Mouse (Mus musculus) neural tube, embryonic 11.5 days (tissue): ENCODE measurements around the gene Apoc4. TPM values are rescaled to one million over a fixed set of nuclear protein-coding genes. Genes with fewer than 3 reads are reported as not detected.

Experiments
- ATAC-seq: fragments of 200-750 bp; cut with Nextera tagmentation; 2 replicates; pipeline ENCODE4 v1.8.0; 2017; ENCODE audit warnings: moderate number of reproducible peaks, mild to moderate bottlenecking, moderate TSS enrichment, moderate library complexity; ENCODE audit not compliant: insufficient read depth, low FRiP score, low TSS enrichment
- DNase-seq: peaks from one replicate; pipeline ENCODE4 v3.0.0-alpha.2; 2015; ENCODE audit warnings: low spot score
- H3K27ac ChIP-seq: fragments of 300-500 bp; sonication (generic); 2 replicates; pipeline ENCODE4 v1.5.1; 2014; ENCODE audit warnings: low read depth, mild to moderate bottlenecking, low read length
- H3K27me3 ChIP-seq: fragments of 300-500 bp; sonication (generic); 2 replicates; pipeline ENCODE4 v1.6.1; 2014; ENCODE audit warnings: mild to moderate bottlenecking, low read length, mixed read lengths; ENCODE audit not compliant: control insufficient read depth, insufficient read depth
- H3K36me3 ChIP-seq: fragments of 300-500 bp; sonication (generic); 2 replicates; pipeline ENCODE4 v1.6.1; 2014; ENCODE audit warnings: mild to moderate bottlenecking, low read length, moderate library complexity, mixed read lengths; ENCODE audit not compliant: control insufficient read depth, insufficient read depth
- H3K4me1 ChIP-seq: fragments of 300-500 bp; sonication (generic); 2 replicates; pipeline ENCODE4 v1.6.1; 2014; ENCODE audit warnings: low read length, mixed read lengths; ENCODE audit not compliant: control insufficient read depth, insufficient read depth
- H3K4me2 ChIP-seq: fragments of 300-500 bp; sonication (generic); 2 replicates; pipeline ENCODE4 v1.6.1; 2014; ENCODE audit warnings: low read depth, mild to moderate bottlenecking, moderate library complexity
- H3K4me3 ChIP-seq: fragments of 300-500 bp; sonication (generic); 2 replicates; pipeline ENCODE4 v1.5.1; 2014; ENCODE audit warnings: low read depth, low read length
- H3K9ac ChIP-seq: fragments of 300-500 bp; sonication (generic); 2 replicates; pipeline ENCODE4 v1.6.1; 2014; ENCODE audit warnings: mild to moderate bottlenecking, low read length
- H3K9me3 ChIP-seq: fragments of 300-500 bp; sonication (generic); 2 replicates; pipeline ENCODE4 v1.6.1; 2016; ENCODE audit warnings: low read length; ENCODE audit not compliant: control insufficient read depth
- WGBS: fragments of 180-500 bp; shearing (Covaris S2); extraction: QIAGEN DNeasy Blood & Tissue Kit; methylation state at CpG from one replicate; pipeline ENCODE4 v1.1.7; 2014; 5-methylcytosine and 5-hydroxymethylcytosine counted together
- polyA plus RNA-seq: library from polyadenylated mRNA; unstranded; fragments of >200 nt; fragmentation: Nextera tagmentation; extraction: Ambion mirVana; gene quantifications from 2 replicates; pipeline ENCODE4 v1.2.1, GENCODE M21; 2014

Gene Apoc4
- polyA plus RNA-seq, 1 experiment from 2014 or later = not detected

- Histone ChIP-seq H3K4me2 (peak within 1 kb of the TSS; percentile 73), H3K27ac (peak within 1 kb of the TSS; percentile 88), H3K9me3 (no peaks in the 10 kb centered on the region), H3K4me1 (peaks cover 13% of the 10 kb centered on the region), H3K36me3 (no peaks in the 10 kb centered on the region), H3K9ac (peak within 1 kb of the TSS; percentile 97), H3K27me3 (no peaks in the 10 kb centered on the region), H3K4me3 (peak within 1 kb of the TSS; percentile 99)
- WGBS = under 1% methylated on average over 63 of the region's 63 CpGs
- peak; percentile 88 for ATAC-seq
- DNase-seq = peak; percentile 96
Measured at GRCm38 (mm10) chr7:19664955-19665841, 16.1 kb downstream of the Apoc4 start, which contains the start of gene Clptm1. Clptm1 (minus strand) TSS chr7:19665033.

DNA sequence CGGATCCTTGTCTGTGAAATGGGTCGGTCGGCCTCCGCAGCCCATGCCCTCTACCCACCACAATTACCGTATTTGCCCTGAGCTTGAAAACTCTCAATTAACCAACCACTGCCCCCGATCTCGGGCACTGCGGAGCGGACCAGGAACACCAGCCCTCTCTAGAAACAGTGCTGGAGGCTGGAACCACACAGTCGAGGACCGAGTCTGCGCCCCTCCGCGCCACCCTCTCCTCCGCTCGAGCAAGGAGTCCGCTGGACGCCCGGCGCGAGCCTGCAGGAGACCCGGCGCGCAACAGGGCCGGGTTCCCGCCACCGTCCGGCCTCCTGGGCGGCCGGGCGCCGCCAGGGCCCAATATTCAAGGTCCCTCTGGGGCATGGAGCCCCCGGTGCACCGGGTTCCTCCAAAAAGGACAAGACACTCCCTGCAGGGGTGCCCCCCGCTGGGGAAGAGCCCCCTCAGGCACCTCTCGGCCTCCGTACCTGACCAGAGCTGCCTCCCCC lies 16.8 kb downstream of the Apoc4 start:
- Histone ChIP-seq H3K4me3 (peak overlapping the region; percentile 99), H3K27me3 (no peaks in the 10 kb centered on the region), H3K9ac (peak overlapping the region; percentile 97), H3K36me3 (no peaks in the 10 kb centered on the region), H3K4me2 (peak overlapping the region; percentile 62), H3K9me3 (no peaks in the 10 kb centered on the region), H3K27ac (peak overlapping the region; percentile 46; the same call in 1 of the 2 replicates), H3K4me1 (peaks cover 13% of the 10 kb centered on the region)
- WGBS = under 1% methylated on average over 37 of the region's 37 CpGs
- peak; percentile 60; the same call in 1 of the 2 replicates for ATAC-seq
- DNase-seq = peak; percentile 14

DNA sequence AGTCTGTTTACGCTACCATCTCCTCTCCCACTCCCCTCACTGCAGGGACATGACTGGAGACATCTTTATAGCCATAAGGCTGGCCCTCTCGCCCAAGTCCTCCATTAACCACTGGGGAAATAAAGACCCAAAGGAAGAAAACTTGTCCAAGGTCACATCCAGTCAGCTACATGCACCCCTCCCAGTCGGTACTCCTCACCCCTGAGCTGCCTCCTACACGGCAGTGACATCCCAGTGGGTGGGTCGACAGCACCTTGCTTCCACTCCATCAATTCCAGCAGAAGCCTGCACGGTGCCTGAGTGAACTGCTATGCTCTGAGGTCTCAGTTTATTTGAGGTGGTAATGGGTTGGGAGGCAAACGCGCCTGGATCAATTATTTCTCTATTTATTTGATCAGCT lies 17.3 kb downstream of the Apoc4 start:
- DNase-seq (no peak), ATAC-seq (no peak)
- H3K36me3 ChIP-seq = no peaks in the 10 kb centered on the region
- H3K9me3 ChIP-seq = no peaks in the 10 kb centered on the region
- H3K4me3 ChIP-seq = peak overlapping the region; percentile 99
- H3K9ac ChIP-seq = peak overlapping the region; percentile 97
- peaks cover 13% of the 10 kb centered on the region for H3K4me1 ChIP-seq
- peak overlapping the region; percentile 62 for H3K4me2 ChIP-seq
- H3K27ac ChIP-seq = no peak overlapping the region
- H3K27me3 ChIP-seq = no peaks in the 10 kb centered on the region
- WGBS = 14% methylated on average over 8 of the region's 8 CpGs

GRCm38 (mm10) chr7:19652614-19653013 lies 28.7 kb downstream of the Apoc4 start:
- Histone ChIP-seq H3K9me3 (no peaks in the 10 kb centered on the region), H3K36me3 (peaks cover 15% of the 10 kb centered on the region), H3K27me3 (no peaks in the 10 kb centered on the region), H3K4me1 (no peaks in the 10 kb centered on the region), H3K9ac (no peak overlapping the region), H3K27ac (no peak overlapping the region), H3K4me3 (no peak overlapping the region), H3K4me2 (no peak overlapping the region)
- DNase-seq (no peak), ATAC-seq (no peak)
- 97% methylated on average over 2 of the region's 2 CpGs for WGBS

DNA sequence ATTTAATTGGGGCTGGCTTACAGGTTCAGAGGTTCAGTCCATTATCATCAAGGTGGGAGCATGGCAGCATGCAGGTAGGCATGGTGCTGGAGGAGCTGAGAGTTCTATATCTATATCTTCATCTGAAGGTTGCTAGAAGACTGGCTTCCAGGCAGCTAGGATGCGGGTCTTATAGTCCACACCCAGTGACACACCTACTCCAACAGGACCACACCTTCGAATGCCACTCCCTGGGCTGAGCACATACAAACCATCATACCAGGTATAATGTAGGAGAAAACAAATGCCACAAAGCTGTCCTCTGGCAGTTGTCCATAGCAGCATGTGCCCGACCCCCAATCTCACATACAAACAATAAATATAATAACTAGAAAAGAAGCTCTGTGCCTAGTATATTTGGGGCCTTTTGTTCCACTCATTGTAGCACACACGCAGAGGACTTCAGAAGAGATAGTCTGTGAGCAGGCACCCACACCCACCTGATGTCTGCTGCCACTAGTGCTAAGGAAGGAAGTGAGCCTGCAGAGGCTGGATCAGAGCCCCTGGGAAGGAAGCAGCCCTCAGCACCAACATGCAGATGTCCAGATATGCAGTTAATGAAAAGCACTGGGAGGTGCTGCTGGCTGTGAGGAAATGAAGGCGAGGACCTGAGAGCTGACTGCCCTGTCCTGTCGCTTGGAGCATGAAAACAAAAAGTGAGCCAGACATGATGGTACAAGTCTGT lies 30.1 kb downstream of the Apoc4 start:
- no peaks in the 10 kb centered on the region for H3K27me3 ChIP-seq
- H3K9ac ChIP-seq = no peak overlapping the region
- no peak overlapping the region for H3K4me3 ChIP-seq
- H3K4me2 ChIP-seq = no peak overlapping the region
- H3K36me3 ChIP-seq = peaks cover 17% of the 10 kb centered on the region
- 92% methylated on average over 6 of the region's 6 CpGs for WGBS
- H3K9me3 ChIP-seq = no peaks in the 10 kb centered on the region
- H3K27ac ChIP-seq = no peak overlapping the region
- DNase-seq (no peak), ATAC-seq (no peak)
- no peaks in the 10 kb centered on the region for H3K4me1 ChIP-seq

- WGBS = 97% methylated on average over 4 of the region's 4 CpGs
- H3K4me1 ChIP-seq = no peaks in the 10 kb centered on the region
- no peaks in the 10 kb centered on the region for H3K27me3 ChIP-seq
- no peak for ATAC-seq
- no peak overlapping the region for H3K4me2 ChIP-seq
- H3K9me3 ChIP-seq = no peaks in the 10 kb centered on the region
- H3K4me3 ChIP-seq = no peak overlapping the region
- peaks cover 37% of the 10 kb centered on the region for H3K36me3 ChIP-seq
- DNase-seq = no peak
- H3K9ac ChIP-seq = no peak overlapping the region
- no peak overlapping the region for H3K27ac ChIP-seq
Measured at GRCm38 (mm10) chr7:19641223-19641622, 40.1 kb downstream of the Apoc4 start.

DNA sequence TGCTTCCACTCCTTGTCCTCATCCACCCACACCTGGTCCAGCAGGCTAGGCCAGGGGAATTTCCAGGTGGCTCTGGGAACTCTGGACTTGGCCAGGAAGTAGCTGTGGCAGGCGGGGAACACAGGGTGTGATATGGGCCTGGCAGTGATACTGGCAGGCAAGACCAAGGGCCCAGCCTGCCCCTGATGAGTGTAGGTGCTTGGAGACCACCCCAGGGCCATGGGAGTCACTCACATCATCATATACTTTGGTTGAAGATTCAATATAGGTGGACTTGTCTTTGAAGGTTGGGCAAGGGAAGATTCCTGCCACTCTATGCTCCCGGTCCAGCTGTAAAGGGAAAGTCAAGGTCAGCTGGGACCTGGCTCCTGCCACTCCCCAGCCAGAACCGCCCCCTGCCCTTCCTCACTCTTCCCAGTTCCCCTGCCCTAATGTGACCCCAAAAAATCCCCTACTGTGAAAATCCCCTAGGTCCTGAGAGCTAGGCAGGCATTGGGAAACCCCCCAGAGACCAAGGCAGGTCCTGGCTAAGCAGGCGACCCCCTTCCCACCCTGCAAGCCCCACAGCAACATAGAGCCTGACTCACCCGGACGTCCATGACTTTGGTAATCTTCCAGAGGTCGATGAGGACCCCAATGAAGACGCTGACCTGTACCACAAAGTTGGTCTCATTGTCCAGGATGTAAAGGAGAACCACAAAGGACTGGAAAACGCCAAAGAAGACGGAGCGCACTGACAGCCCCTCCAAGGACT lies 46.0 kb downstream of the Apoc4 start:
- 87% methylated on average over 11 of the region's 11 CpGs for WGBS
- no peak overlapping the region for H3K4me2 ChIP-seq

DNA sequence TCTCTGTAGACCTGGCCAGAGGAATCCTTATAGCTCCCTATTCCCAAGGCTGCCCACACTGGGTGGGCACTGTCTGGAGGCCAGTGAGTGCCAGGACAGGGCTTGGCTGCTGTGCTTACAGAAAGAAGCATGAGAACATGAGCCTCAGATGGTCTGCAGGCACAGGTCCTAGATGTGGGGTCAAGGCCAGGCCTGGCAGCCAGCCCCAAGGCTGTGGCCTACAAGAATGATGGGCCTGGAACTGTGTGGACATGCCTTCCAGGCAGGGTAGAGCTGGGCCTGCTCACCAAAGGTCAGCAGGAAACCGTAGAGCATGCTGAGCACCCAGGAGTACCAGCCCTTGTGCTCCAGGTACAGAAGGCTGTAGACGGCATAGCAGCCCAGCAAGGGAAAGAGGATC lies 46.7 kb downstream of the Apoc4 start:
- Histone ChIP-seq H3K4me3 (no peak overlapping the region), H3K36me3 (peaks cover 28% of the 10 kb centered on the region), H3K9ac (no peak overlapping the region), H3K27ac (no peak overlapping the region), H3K9me3 (no peaks in the 10 kb centered on the region), H3K27me3 (no peaks in the 10 kb centered on the region), H3K4me2 (no peak overlapping the region), H3K4me1 (no peaks in the 10 kb centered on the region)
- DNase-seq = no peak
- no peak for ATAC-seq
- WGBS = 97% methylated on average over 2 of the region's 2 CpGs

More for the DNA sequence above, 46.0 kb downstream of the Apoc4 start:
- DNase-seq (no peak), ATAC-seq (no peak)
- Histone ChIP-seq H3K9ac (no peak overlapping the region), H3K27me3 (no peaks in the 10 kb centered on the region), H3K27ac (no peak overlapping the region), H3K9me3 (no peaks in the 10 kb centered on the region), H3K36me3 (peaks cover 28% of the 10 kb centered on the region), H3K4me3 (no peak overlapping the region), H3K4me1 (no peaks in the 10 kb centered on the region)
